9 mouse cellular contexts compared by ENCODE assay signal in the genomic region with DNA sequence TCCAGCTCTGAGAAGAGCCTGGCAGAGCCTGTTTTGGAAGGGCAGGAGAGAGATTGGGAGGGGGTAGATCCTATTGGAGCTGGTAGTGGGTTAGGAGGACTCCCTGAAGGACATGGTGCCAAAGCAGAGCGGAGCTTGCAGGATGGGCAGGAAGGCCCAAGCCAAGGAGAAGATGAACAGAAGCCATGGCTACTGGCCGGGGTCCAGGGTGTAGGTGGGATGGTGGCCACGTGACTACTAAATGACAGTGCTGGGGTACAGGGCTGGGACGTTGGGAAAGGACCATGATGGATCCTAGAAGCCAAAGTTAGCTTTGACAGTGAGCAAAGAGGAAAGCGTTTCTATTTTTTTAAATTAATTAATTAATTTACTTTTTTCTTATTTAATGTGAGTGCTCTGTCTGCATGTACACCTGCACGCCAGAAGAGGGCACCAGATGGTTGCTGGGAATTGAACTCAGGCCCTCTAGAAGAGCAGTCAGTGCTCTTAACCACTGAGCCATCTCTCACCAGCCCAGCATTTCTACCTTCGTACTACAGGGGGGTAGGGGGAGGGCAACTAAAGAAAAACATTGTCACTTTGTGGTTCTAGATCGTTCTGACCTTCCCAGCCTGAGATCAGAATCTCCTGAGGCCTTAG. TPM values are rescaled to one million over a fixed set of nuclear protein-coding genes. Genes with fewer than 3 reads are reported as not detected.
DNase-seq lines count a peak whose midpoint lies in the region; ATAC-seq and TF ChIP-seq lines count a peak whose summit lies in the region.
"Had no signal": no experiment of that assay in that cellular context is flagged by ENCODE, and none has a peak within 500 bp of the region (broad histone marks: within the 10 kb centered on the region; RNA-seq: fewer than 3 reads in every experiment).

No protein-coding gene starts in this region.

- no peak overlapping the region for H3K27ac ChIP-seq in liver, embryonic 14.5 days

- no peak for TF ChIP-seq EP300 in liver, embryonic 14.5 days (IDR thresholded peaks at IDR 0.05; ENCODE audit: low read depth)

- no peak for ATAC-seq in liver, embryonic 14.5 days (ENCODE audit: insufficient read depth)

- peak; percentile 59 for DNase-seq in heart, postnatal 4 days
- DNase-seq in heart, adult 8-10 months (ENCODE audit: low spot score) = no peak
- DNase-seq in A20 (ENCODE audit: low read depth, low spot score) = peak; percentile 49
- peak; percentile 59 for DNase-seq in ES-CJ7 (ENCODE audit: low read depth, low spot score)
- no peak for DNase-seq in liver, embryonic 14.5 days (ENCODE audit: low read depth in 3 of 3, low spot score in 3 of 3)
- DNase-seq in spleen, postnatal 36 days (ENCODE audit: low spot score in 2 of 2) = no peak
- DNase-seq in Muller cell, postnatal 12 days (ENCODE audit: inconsistent ontology term) = no peak
- DNase-seq: adrenal gland, adult 2 months had no signal

- no peak overlapping the region for H3K4me3 ChIP-seq in liver, embryonic 14.5 days (ENCODE audit: insufficient read depth in 1 of 2, low read depth in 2 of 2, low read length in 2 of 2)
- H3K4me3 ChIP-seq: erythroblast, embryonic 14.5 days had no signal

- H3K9ac ChIP-seq in liver, embryonic 14.5 days (replicated peaks) = no peak overlapping the region

- no peak overlapping the region for H3K4me2 ChIP-seq in liver, embryonic 14.5 days (ENCODE audit: low read depth)

- H3K27me3 ChIP-seq in liver, embryonic 14.5 days (ENCODE audit: control insufficient read depth, insufficient read depth, low read length) = peaks cover 41% of the 10 kb centered on the region

- H3K4me1 ChIP-seq in liver, embryonic 14.5 days (replicated peaks; ENCODE audit: control insufficient read depth in 2 of 2, insufficient read depth in 2 of 2, low read length in 1 of 2) = no peaks in the 10 kb centered on the region

- WGBS in liver, embryonic 14.5 days (ENCODE audit: insufficient replicate concordance) = 27% methylated on average over 8 of the region's 8 CpGs

- H3K36me3 ChIP-seq in liver, embryonic 14.5 days (replicated peaks; ENCODE audit: control insufficient read depth, insufficient read depth, low read depth) = no peaks in the 10 kb centered on the region

- peak; percentile 65 for TF ChIP-seq CTCF in liver, embryonic 14.5 days (IDR thresholded peaks at IDR 0.05; ENCODE audit: low read depth)

- H3K9me3 ChIP-seq in liver, embryonic 14.5 days (ENCODE audit: control insufficient read depth, low read length) = no peaks in the 10 kb centered on the region

RNA-seq across cellular contexts. Expression of a gene that starts 5.3 kb away (rescaled TPM):
- total RNA-seq in heart, postnatal 4 days (2021) = 10 to 100 TPM; 55.2 to 56.7 TPM
- 100 to 1,000 TPM; 142 to 162 (median 148) TPM for total RNA-seq in heart, adult 8-10 months (2022)
- polyA plus RNA-seq in liver, embryonic 14.5 days (2012; rRNA removed) = 2.3 and 4.8 TPM in 2 replicates
- 12.4 and 15.6 TPM in 2 replicates for polyA plus RNA-seq in liver, embryonic 14.5 days (2014; fragmentation: Nextera tagmentation; extraction: Ambion mirVana)
- polyA plus RNA-seq: erythroblast, embryonic 14.5 days had no signal

RNA-seq across cellular contexts. Expression of a gene that starts 36.0 kb away (rescaled TPM):
- total RNA-seq in heart, postnatal 4 days (2021) = 1 to 10 TPM; 3.3 to 3.7 TPM
- total RNA-seq in heart, adult 8-10 months (2022) = 10 to 100 TPM in 1 of 4 experiments, 1 to 10 TPM in 3; 6.8 to 12.6 (median 9.1) TPM
- polyA plus RNA-seq in liver, embryonic 14.5 days (2012; rRNA removed) = 1.1 and 1.2 TPM in 2 replicates
- polyA plus RNA-seq in liver, embryonic 14.5 days (2014; fragmentation: Nextera tagmentation; extraction: Ambion mirVana) = 0.66 and 0.85 TPM in 2 replicates

RNA-seq across cellular contexts. Expression of a gene that starts 42.3 kb away (rescaled TPM):
- total RNA-seq in heart, postnatal 4 days (2021) = 10 to 100 TPM; 47.0 to 50.1 TPM
- 10 to 100 TPM; 31.3 to 46.4 (median 39.0) TPM for total RNA-seq in heart, adult 8-10 months (2022)
- polyA plus RNA-seq in liver, embryonic 14.5 days (2012; rRNA removed) = 2.6 and 2.7 TPM in 2 replicates
- polyA plus RNA-seq in liver, embryonic 14.5 days (2014; fragmentation: Nextera tagmentation; extraction: Ambion mirVana) = 2.6 and 2.9 TPM in 2 replicates

Comparison
In these comparisons a context has a peak if more than half of its experiments do, and no peak if none do; other contexts are left out.
1. DNase-seq: peak in heart, postnatal 4 days (single experiment), A20 (single experiment) and ES-CJ7 (single experiment); none in heart, adult 8-10 months (single experiment), liver, embryonic 14.5 days (0 of 3), spleen, postnatal 36 days (0 of 2) and Muller cell, postnatal 12 days (single experiment).